Mouse (Mus musculus): ENCODE measurements around the gene Epop. TPM values are rescaled to one million over a fixed set of nuclear protein-coding genes. Genes with fewer than 3 reads are reported as not detected.

Gene Epop
- total RNA-seq, 2 experiments from 2014 or later: 7.4 to 9.8 TPM

- no peak for DNase-seq (ENCODE audit: low spot score in 2 of 2)
These were observed 39.1 kb downstream of the Epop start for GRCm38 (mm10) chr11:97590227-97590960.

- DNase-seq (ENCODE audit: low spot score in 2 of 2): no peak
These were observed 40.3 kb downstream of the Epop start for GRCm38 (mm10) chr11:97589216-97589615.

GRCm38 (mm10) chr11:97585932-97586331 is 43.6 kb downstream of the Epop start:
- no peak for DNase-seq (ENCODE audit: low spot score in 2 of 2)

- no peak for DNase-seq (ENCODE audit: low spot score in 2 of 2)
These were observed 45.0 kb downstream of the Epop start for GRCm38 (mm10) chr11:97584476-97584875.

- DNase-seq (ENCODE audit: low spot score in 2 of 2): no peak
These were observed 50.2 kb downstream of the Epop start for GRCm38 (mm10) chr11:97579088-97579857.

- DNase-seq (ENCODE audit: low spot score in 2 of 2): no peak
These were observed 51.2 kb downstream of the Epop start for GRCm38 (mm10) chr11:97578286-97578685.

Small RNAs within 50 kb of the gene (microRNA-seq; reads per million reads assigned to microRNA genes)
- gene Gm24158: 0.22 to 0.39 reads per million in 2 experiments
- gene Mir6927: 0 to 0.59 reads per million in 2 experiments

Other genes with a start within 250 kb of the Epop start
- gene Arhgap23, start 214.2 kb downstream of the Epop start, total RNA-seq (2021): 10 to 100 TPM; 73.3 to 77.4 TPM
- under 1 TPM in 1 of 2 experiments, not detected in 1; 0.22 TPM for gene 4933428G20Rik, start 129.4 kb downstream of the Epop start, total RNA-seq (2021)
- 100 to 1,000 TPM; 271 to 286 TPM for gene Srcin1, start 53.5 kb downstream of the Epop start, total RNA-seq (2021)
- 10 to 100 TPM; 50.5 to 55.5 TPM for gene Mllt6, start 33.7 kb upstream of the Epop start, total RNA-seq (2021)
- 10 to 100 TPM; 34.3 to 40.1 TPM for gene Cisd3, start 56.1 kb upstream of the Epop start, total RNA-seq (2021)
- gene Pcgf2, start 70.8 kb upstream of the Epop start, total RNA-seq (2021): 10 to 100 TPM; 51.0 to 52.0 TPM
- 100 to 1,000 TPM; 146 to 170 TPM for gene Psmb3, start 73.7 kb upstream of the Epop start, total RNA-seq (2021)
- gene Pip4k2b, start 115.0 kb upstream of the Epop start, total RNA-seq (2021): 100 to 1,000 TPM; 121 to 138 TPM
- gene Cwc25, start 136.9 kb upstream of the Epop start, total RNA-seq (2021): 10 to 100 TPM; 19.5 to 20.6 TPM
- under 1 TPM; 0.58 to 0.85 TPM for gene 1700001P01Rik, start 146.2 kb upstream of the Epop start, total RNA-seq (2021)
- 100 to 1,000 TPM; 458 to 501 TPM for gene Rpl23, start 152.7 kb upstream of the Epop start, total RNA-seq (2021)
- 100 to 1,000 TPM; 148 to 150 TPM for gene Lasp1, start 169.3 kb upstream of the Epop start, total RNA-seq (2021)
- 10 to 100 TPM; 33.9 to 34.7 TPM for gene B230217C12Rik, start 211.1 kb upstream of the Epop start, total RNA-seq (2021)